Mouse (Mus musculus) C2C12 (cell line): ENCODE measurements at regions not wholly inside any gene's neighbourhood (a gene's known extent, or its start where the extent isn't known, plus 50 kb on each side); places are given as distances from the start of the nearest gene placed in this dataset.

Experiments
- CEBPB ChIP-seq: IDR thresholded peaks from one replicate; pipeline ENCODE4 v1.6.1; 2011; ENCODE audit warnings: low read depth, mild to moderate bottlenecking, control low read depth, moderate library complexity
- CTCF ChIP-seq: IDR thresholded peaks from one replicate; pipeline ENCODE4 v1.5.1; 2011; ENCODE audit not compliant: control insufficient read depth, insufficient read depth, insufficient read length
- FOSL1 ChIP-seq: IDR thresholded peaks from one replicate; pipeline ENCODE4 v1.8.0; 2011; ENCODE audit warnings: mild to moderate bottlenecking, low read length; ENCODE audit not compliant: poor library complexity, insufficient read depth, severe bottlenecking
- MYOD1 ChIP-seq: IDR thresholded peaks from one replicate; pipeline ENCODE4 v1.6.1; 2011; ENCODE audit warnings: low read depth; ENCODE audit not compliant: control insufficient read depth, insufficient read length
- MYOG ChIP-seq: IDR thresholded peaks from one replicate; pipeline ENCODE4 v1.6.1; 2011; ENCODE audit not compliant: control insufficient read depth, insufficient read length; ENCODE audit errors: extremely low read depth
- USF1 ChIP-seq: IDR thresholded peaks from one replicate; pipeline ENCODE4 v1.6.1; 2011; ENCODE audit warnings: low read depth, mild to moderate bottlenecking, control low read depth, moderate library complexity

GRCm38 (mm10) chr17:64895466-64895865, 59.6 kb upstream of the 4930583I09Rik start:
- TF ChIP-seq CTCF (no peak), MYOD1 (no peak), MYOG (no peak), USF1 (no peak), FOSL1 (no peak), CEBPB (no peak)
